Mouse (Mus musculus): Measurements from ENCODE around the gene Prx.

DNA sequence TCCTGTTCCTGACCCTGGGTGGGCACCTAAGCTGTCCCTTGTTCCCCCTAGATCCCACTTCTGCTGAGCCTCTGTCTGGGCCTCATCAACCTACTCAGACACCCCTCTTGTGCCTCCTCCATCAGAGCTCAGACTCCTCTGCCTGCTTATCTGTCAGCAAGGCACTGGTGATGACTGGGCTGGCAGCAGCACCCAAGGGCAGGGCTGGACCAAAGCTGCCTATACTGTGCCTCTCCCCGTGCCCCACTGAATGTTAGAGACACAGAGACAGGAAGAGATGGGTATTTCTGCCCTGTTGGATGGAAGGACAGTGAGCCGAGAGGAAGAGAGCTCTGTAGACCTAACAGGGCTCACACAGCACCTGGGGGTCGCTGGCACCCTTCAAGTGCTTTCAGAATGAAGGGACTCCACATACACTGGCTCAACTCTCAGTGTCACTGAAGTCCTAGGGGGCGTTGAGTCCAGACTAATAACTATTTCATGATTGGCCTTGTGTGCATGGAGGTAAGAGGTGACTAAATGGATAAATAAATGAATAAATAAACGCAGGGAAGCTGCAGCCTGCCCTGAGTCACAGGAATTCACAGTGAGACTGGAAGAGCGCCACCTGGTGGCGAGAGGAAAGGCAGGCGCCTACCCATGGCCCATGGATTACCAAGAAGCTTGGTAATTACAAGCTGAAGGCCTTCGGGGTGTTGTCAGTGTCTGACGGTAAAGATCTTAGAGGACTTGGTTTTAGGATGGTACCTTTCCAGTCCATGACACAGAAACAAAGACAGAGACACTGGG lies 27.1 kb downstream of the Prx start:
- TF ChIP-seq GATA1 (IDR thresholded peaks at IDR 0.05; ENCODE audit: borderline replicate concordance, low read length): no peak
- no peak for TF ChIP-seq FLI1 (IDR thresholded peaks at IDR 0.05; ENCODE audit: low read length)
